Mouse (Mus musculus) gastrocnemius, postnatal 14 days (tissue): ENCODE data around the gene Cyp2u1. TPM values are rescaled to one million over a fixed set of nuclear protein-coding genes. Genes with fewer than 3 reads are reported as not detected.
A peak's percentile ranks its signal among the peaks of the same experiment; 100 is the strongest.
"Not testable (repeated sequence)": the region's sequence is repeated elsewhere in the genome, so short reads cannot be mapped to it uniquely, and the experiment has no call there.

Source experiments
- DNase-seq: peaks from one replicate; pipeline ENCODE4 v3.0.0; 2021; ENCODE audit warnings: mixed read lengths
- intact Hi-C: fragments of 180-260 bp; cut with DNase I; formaldehyde crosslinking; loops from one replicate; pipeline ENCODE4 v1.15.1; 2025; ENCODE audit warnings: low total_unique reads
- long read RNA-seq, 2 experiments: library from polyadenylated mRNA; stranded (forward); transcript quantifications; one replicate each; pipeline ENCODE4 v2.0.0; 2021
- total RNA-seq, 2 experiments: library from RNA; stranded (reverse); gene quantifications; 2 replicates each; pipeline ENCODE4 v1.2.3; 2021

Cyp2u1 gene
- total RNA-seq, result 1 to 10 TPM; 5.6 to 6.3 TPM
- long read RNA-seq, experiment 1, result 0 reads
- long read RNA-seq, experiment 2, partial matches to known transcripts, result 0 of 2 reads
- long read RNA-seq, experiment 2, other reads (novel, unspliced or antisense), result 1 of 2 reads

- peak; percentile 90 for DNase-seq
- intact Hi-C loops, result no loop called here
Observed at GRCm38 (mm10) chr3:131302452-131303319, at the start of gene Cyp2u1. TSS of gene Cyp2u1 (minus strand) at chr3:131303227.

- no peak for DNase-seq
- intact Hi-C loops, result no loop called here
Observed at GRCm38 (mm10) chr3:131350539-131350938, 47.5 kb upstream of the Cyp2u1 start.

DNA sequence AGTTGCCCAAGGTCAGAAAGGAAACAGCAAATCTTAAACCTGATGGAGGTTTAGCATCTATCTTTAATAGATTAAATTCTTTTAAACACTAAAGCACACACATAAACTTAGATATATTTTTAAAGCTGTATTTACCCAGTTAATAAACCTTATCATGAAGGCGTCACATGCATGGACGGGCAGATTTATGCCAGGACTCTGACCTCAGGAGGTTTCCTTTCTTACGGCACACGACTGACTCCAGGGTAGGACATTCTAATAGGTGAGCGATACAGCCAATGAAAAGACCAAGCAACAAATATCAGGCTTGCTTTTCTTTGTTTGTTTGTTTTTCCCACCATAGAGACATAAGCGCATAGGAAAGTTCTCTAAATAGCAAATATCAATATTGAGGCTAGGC is 46.0 kb upstream of the Cyp2u1 start:
- no peak for DNase-seq
- intact Hi-C loops, result no loop called here

DNA sequence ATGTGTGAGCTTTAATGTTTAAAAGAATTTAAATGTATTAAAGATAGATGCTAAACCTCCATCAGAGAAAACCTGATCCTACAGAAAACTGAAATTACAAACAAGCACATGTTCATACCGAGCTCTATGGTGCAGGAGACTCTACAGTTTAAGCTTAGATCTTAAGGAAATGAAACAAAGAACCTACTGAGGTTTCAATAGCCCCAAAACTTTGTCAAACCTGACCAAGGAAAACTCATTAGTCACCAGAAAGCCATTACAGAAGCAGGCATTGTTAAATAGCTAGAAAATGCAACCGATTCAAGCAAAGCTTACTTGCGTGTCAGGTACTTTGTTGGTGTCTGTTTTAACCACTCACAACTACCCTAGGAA is 45.5 kb upstream of the Cyp2u1 start:
- intact Hi-C loops, result no loop called here
- DNase-seq, result no peak

GRCm38 (mm10) chr3:131347831-131348578 is 45.0 kb upstream of the Cyp2u1 start:
- intact Hi-C loops, result no loop called here
- DNase-seq, result no peak

- intact Hi-C loops, result no loop called here
- no peak for DNase-seq
Observed at GRCm38 (mm10) chr3:131345903-131346302, 42.9 kb upstream of the Cyp2u1 start.

- intact Hi-C loops, result no loop called here
- DNase-seq, result no peak
Observed at GRCm38 (mm10) chr3:131343311-131343710, 40.3 kb upstream of the Cyp2u1 start.

DNA sequence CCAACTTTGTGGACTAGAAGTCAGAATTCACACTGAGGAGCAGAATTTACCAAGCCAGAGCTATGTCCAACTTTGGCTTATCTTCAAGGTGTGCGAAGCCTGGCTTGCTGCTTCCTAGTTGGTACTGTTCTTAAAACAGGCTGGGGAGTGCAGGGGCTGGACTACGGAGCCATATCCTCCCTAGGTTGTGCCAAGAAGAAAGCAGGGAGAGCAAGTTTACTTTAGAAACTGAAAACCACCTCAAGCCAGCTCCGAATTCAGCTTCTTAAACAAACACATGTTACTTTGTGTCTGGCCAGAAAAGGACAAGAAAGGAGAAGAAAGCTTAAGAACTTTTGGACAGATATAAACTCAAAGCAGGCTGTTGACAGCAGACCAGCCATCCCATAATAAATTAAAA is 37.9 kb upstream of the Cyp2u1 start:
- intact Hi-C loops, result no loop called here
- DNase-seq, result no peak

DNA sequence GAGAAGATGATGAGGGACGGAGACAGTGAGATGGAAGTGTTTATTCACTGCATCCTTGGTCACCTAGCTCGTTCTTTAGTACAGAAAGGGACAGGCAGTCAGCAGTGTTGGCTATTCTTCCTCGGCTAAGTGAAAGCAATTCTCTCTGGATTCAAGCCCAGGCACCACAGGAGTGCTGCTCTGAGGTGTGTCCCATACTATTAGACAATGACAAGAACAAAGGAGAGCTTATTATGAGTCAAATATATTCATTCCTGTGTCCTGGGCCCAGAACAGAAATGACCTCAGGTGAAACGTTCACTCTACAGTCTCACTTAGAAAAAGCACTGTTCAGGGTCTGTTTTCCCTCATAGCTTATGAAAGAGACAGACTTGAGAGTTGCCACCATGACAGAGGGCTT is 36.3 kb upstream of the Cyp2u1 start:
- DNase-seq, result no peak
- intact Hi-C loops, result no loop called here

GRCm38 (mm10) chr3:131337749-131338148 is 34.7 kb upstream of the Cyp2u1 start:
- intact Hi-C loops, DNase-seq: not testable (repeated sequence)

DNA sequence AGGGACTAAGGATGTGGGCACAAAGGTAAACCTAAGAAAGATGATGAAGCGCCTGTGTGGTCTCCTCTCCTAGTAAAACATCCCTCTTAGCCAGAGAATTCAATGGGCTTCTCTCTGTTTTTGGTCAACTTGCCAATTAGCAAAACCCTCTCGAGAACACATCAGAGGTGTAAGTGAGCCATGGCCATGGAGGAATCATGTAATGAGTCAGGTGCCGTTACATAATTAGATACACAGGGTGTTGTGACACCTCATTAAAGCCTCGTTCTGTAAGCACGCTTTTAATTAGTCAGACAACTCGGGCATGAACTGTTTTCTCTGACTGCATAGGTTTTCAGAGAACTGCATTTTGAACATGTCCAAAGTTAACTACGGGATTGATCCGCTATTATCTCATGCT is 33.6 kb upstream of the Cyp2u1 start:
- intact Hi-C loops, result no loop called here
- DNase-seq, result no peak

DNA sequence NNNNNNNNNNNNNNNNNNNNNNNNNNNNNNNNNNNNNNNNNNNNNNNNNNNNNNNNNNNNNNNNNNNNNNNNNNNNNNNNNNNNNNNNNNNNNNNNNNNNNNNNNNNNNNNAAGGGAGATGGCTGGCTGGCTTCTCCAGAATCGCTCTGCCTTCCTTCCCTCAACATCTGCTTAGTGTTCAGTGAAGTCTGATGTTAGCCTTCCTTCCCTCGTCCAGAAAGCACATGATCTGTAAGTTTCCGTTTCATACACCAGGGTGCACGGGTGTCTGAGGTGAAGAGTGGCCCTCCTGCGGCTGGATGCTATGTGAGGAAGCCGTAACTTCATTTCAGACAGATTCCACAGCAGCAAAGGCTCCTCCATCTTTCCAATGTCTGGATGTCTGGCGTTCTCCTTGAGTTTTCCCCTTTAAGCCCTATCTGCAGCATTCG is 32.1 kb upstream of the Cyp2u1 start:
- intact Hi-C loops, result no loop called here
- no peak for DNase-seq

GRCm38 (mm10) chr3:131327189-131327588 is 24.2 kb upstream of the Cyp2u1 start:
- DNase-seq, result no peak
- intact Hi-C loops, result no loop called here

DNA sequence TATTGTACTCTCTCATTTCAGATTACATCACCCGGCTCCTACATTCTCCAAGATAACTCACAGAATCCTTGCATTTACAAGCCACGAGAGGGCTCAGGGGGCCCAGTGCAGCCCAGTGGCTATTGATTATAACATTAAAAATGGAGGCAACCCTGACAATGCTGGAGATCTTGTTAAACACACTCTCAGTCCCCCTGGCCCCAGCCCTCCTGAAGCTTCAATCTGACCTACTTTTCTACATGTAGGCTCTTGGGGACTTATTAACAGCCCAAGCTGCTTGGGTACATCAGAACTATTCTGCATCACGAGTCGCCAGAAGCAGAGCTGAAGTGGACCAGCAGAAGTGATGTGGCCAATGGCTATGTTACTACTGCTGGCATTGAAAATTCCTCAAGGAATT is 23.6 kb upstream of the Cyp2u1 start:
- intact Hi-C loops, result no loop called here
- DNase-seq, result no peak

GRCm38 (mm10) chr3:131322081-131322815 is 19.2 kb upstream of the Cyp2u1 start:
- intact Hi-C loops, result loop anchor here (5.0 kb wide), 2 partner anchors 195 to 230 kb away; no protein-coding TSS in a partner anchor
- DNase-seq, result no peak

DNA sequence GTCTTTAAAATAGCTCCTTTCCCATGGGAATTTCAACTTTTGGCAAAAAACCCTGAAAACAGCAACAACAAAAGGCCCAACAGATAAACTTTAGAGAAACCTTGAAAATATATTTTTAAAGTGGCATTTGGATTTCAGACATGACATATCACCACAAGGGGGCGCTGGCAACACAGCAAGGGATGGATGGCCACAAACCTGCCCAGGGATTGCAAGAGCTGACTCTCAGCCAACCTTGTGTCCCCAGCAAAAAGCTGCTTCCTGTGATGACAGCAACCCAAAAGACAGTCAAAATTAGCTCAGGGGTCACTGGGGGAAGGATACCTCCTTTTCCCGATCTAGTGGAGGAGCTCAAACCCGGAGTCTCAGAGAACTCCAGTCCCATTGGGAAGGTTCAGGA is 17.2 kb upstream of the Cyp2u1 start:
- DNase-seq, result peak; percentile 79
- intact Hi-C loops, result loop anchor here (5.0 kb wide), 2 partner anchors 197 to 232 kb away; no protein-coding TSS in a partner anchor

GRCm38 (mm10) chr3:131318211-131318610 is 15.2 kb upstream of the Cyp2u1 start:
- DNase-seq, result no peak
- intact Hi-C loops, result no loop called here

DNA sequence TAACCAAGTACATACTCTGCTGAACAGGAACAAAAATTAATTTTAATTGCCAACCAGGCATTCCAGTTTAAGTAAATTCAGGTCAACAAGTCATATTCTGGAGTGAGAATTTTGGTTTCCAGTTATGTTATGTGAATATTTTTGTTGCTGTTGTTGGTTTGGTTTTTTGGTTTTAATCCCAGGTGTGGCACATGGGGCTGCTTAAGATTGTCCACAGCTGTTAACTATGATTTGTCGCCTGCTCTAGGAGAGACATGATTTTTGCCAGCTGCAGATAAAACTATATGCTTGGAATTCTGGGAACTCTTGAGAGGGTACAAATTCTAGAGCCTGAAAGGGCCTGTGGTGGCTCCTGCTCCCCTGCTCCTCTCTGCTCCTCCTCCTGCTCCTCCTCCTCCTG is 14.1 kb upstream of the Cyp2u1 start:
- intact Hi-C loops, result no loop called here
- DNase-seq, result no peak

GRCm38 (mm10) chr3:131315957-131316510 is 13.0 kb upstream of the Cyp2u1 start:
- intact Hi-C loops, result no loop called here

GRCm38 (mm10) chr3:131312340-131312739 is 9.3 kb upstream of the Cyp2u1 start:
- intact Hi-C loops, result no loop called here
- no peak for DNase-seq

More at GRCm38 (mm10) chr3:131315957-131316510, 13.0 kb upstream of the Cyp2u1 start:
- DNase-seq, result no peak
